In genomic region chr14:16249171-16249874, GRCm38 (mm10) we compare ENCODE assay signal across 8 mouse cellular contexts. TPM values are rescaled to one million over a fixed set of nuclear protein-coding genes. Genes with fewer than 3 reads are reported as not detected.
DNase-seq lines count a peak whose midpoint lies in the region; ATAC-seq and TF ChIP-seq lines count a peak whose summit lies in the region.

TSS of gene Ngly1 (plus strand) at chr14:16249280.
TSS of gene Oxsm (minus strand) at chr14:16249808.

- TF ChIP-seq POLR2A in cerebellum, adult 2 months (IDR thresholded peaks at IDR 0.05; ENCODE audit: borderline replicate concordance, insufficient read depth, low read length) = peak; percentile 95
- peak; percentile 99 for TF ChIP-seq POLR2A in olfactory bulb, adult 2 months (IDR thresholded peaks at IDR 0.05; ENCODE audit: insufficient read depth, low read depth, low read length)

- DNase-seq in ES-E14 (ENCODE audit: low read depth, low spot score) = peak; percentile 40
- DNase-seq in cerebellum, adult 2 months = peak; percentile 87 to 90
- peak; percentile 83 for DNase-seq in forebrain, postnatal 0 days
- DNase-seq in heart, postnatal 36 days = peak; percentile 89 to 95
- DNase-seq in layer of hippocampus, adult 8-10 months (ENCODE audit: low spot score in 2 of 2) = peak; percentile 48 to 71
- peak; percentile 75 to 77 for DNase-seq in thymus, adult 18-20 months

- peak within 1 kb of the TSS; percentile 73 for H3K9ac ChIP-seq in ES-E14 (ENCODE audit: insufficient read depth, low read depth, low read length, poor library complexity, severe bottlenecking)
- peak within 1 kb of the TSS; percentile 96 for H3K9ac ChIP-seq in forebrain, postnatal 0 days
- H3K9ac ChIP-seq in lung, embryonic 15.5 days = peak within 1 kb of the TSS; percentile 94

- no peaks in the 10 kb centered on the region for H3K9me3 ChIP-seq in ES-E14 (ENCODE audit: control insufficient read depth, insufficient read depth, low read depth, low read length)
- no peaks in the 10 kb centered on the region for H3K9me3 ChIP-seq in forebrain, postnatal 0 days (ENCODE audit: low read length)
- no peaks in the 10 kb centered on the region for H3K9me3 ChIP-seq in lung, embryonic 15.5 days

- intact Hi-C loops in heart, postnatal 36 days (cut with DNase I) = loop anchor here (2.0 to 5.0 kb wide), 3 partner anchors 117 to 323 kb away; no protein-coding TSS in a partner anchor

- in situ Hi-C loops in ES-E14 (cut with MboI; ENCODE audit: low sequenced_read_pairs in 2 of 2, unreplicated experiment in 2 of 2) = no loop called here

- H3K27me3 ChIP-seq in cerebellum, adult 2 months (ENCODE audit: control insufficient read depth, insufficient read depth, low read length) = no peaks in the 10 kb centered on the region
- no peaks in the 10 kb centered on the region for H3K27me3 ChIP-seq in forebrain, postnatal 0 days (ENCODE audit: insufficient read depth, low read length)
- no peaks in the 10 kb centered on the region for H3K27me3 ChIP-seq in lung, embryonic 15.5 days

- H3K27ac ChIP-seq in ES-E14 (ENCODE audit: insufficient read depth, low read depth, low read length, poor library complexity, severe bottlenecking) = no peak within 1 kb of the TSS
- H3K27ac ChIP-seq in cerebellum, adult 2 months (ENCODE audit: insufficient read depth, low read length) = peak within 1 kb of the TSS; percentile 94
- H3K27ac ChIP-seq in forebrain, postnatal 0 days (ENCODE audit: low read depth, low read length) = peak within 1 kb of the TSS; percentile 72
- peak within 1 kb of the TSS; percentile 84 for H3K27ac ChIP-seq in lung, embryonic 15.5 days
- peak within 1 kb of the TSS; percentile 68 for H3K27ac ChIP-seq in olfactory bulb, adult 2 months (ENCODE audit: insufficient read depth, low read depth, low read length)

- peak within 1 kb of the TSS; percentile 66 to 76 for H3K4me3 ChIP-seq in ES-E14 (ENCODE audit: insufficient read depth in 1 of 2, low read depth in 1 of 2, low read length in 2 of 2, poor library complexity in 1 of 2, severe bottlenecking in 1 of 2)
- H3K4me3 ChIP-seq in cerebellum, adult 2 months (replicated peaks; ENCODE audit: insufficient read depth, low read depth, low read length) = peak within 1 kb of the TSS; percentile 96
- H3K4me3 ChIP-seq in forebrain, postnatal 0 days (ENCODE audit: low read depth, low read length) = peak within 1 kb of the TSS; percentile 88
- peak within 1 kb of the TSS; percentile 66 for H3K4me3 ChIP-seq in lung, embryonic 15.5 days
- peak within 1 kb of the TSS; percentile 90 for H3K4me3 ChIP-seq in olfactory bulb, adult 2 months (ENCODE audit: insufficient read depth, low read depth, low read length)

- peak within 1 kb of the TSS; percentile 95 for H3K4me2 ChIP-seq in forebrain, postnatal 0 days (ENCODE audit: low read depth)
- peak within 1 kb of the TSS; percentile 79 for H3K4me2 ChIP-seq in lung, embryonic 15.5 days

- no peak for TF ChIP-seq CTCF in cerebellum, adult 2 months (IDR thresholded peaks at IDR 0.05; ENCODE audit: borderline replicate concordance, insufficient read depth, low read depth, low read length)
- no peak for TF ChIP-seq CTCF in forebrain, postnatal 0 days (IDR thresholded peaks at IDR 0.05; ENCODE audit: low read depth)
- TF ChIP-seq CTCF in olfactory bulb, adult 2 months (IDR thresholded peaks at IDR 0.05; ENCODE audit: insufficient read depth, low read depth, low read length) = no peak

- peak; percentile 98 for ATAC-seq in forebrain, postnatal 0 days
- ATAC-seq in lung, embryonic 15.5 days (ENCODE audit: borderline replicate concordance, extremely low read depth, low FRiP score, low TSS enrichment) = peak; percentile 99

- H3K4me1 ChIP-seq in ES-E14 (ENCODE audit: control insufficient read depth in 2 of 2, insufficient read depth in 2 of 2, low read length in 2 of 2, poor library complexity in 1 of 2) = no peaks in the 10 kb centered on the region
- H3K4me1 ChIP-seq in cerebellum, adult 2 months (ENCODE audit: control insufficient read depth, insufficient read depth, low read length) = peaks cover 1% of the 10 kb centered on the region; the same call in 1 of the 2 replicates
- H3K4me1 ChIP-seq in forebrain, postnatal 0 days (ENCODE audit: insufficient read depth) = peaks cover 10% of the 10 kb centered on the region
- H3K4me1 ChIP-seq in lung, embryonic 15.5 days = peaks cover 12% of the 10 kb centered on the region
- H3K4me1 ChIP-seq in olfactory bulb, adult 2 months (ENCODE audit: control insufficient read depth, insufficient read depth, low read length) = no peaks in the 10 kb centered on the region; the same call in 1 of the 2 replicates

- no peaks in the 10 kb centered on the region for H3K36me3 ChIP-seq in ES-E14 (ENCODE audit: control insufficient read depth, insufficient read depth, low read length, poor library complexity, severe bottlenecking)
- H3K36me3 ChIP-seq in forebrain, postnatal 0 days (ENCODE audit: insufficient read depth) = no peaks in the 10 kb centered on the region
- no peaks in the 10 kb centered on the region for H3K36me3 ChIP-seq in lung, embryonic 15.5 days

- under 1% methylated on average over 64 of the region's 65 CpGs for WGBS in cerebellum, adult 2 months
- WGBS in forebrain, postnatal 0 days = 2% methylated on average over 65 of the region's 65 CpGs
- WGBS in lung, embryonic 15.5 days = under 1% methylated on average over 61 of the region's 65 CpGs
- WGBS in olfactory bulb, adult 2 months = under 1% methylated on average over 64 of the region's 65 CpGs

TF ChIP-seq in ES-E14, 5 proteins besides CTCF, POLR2A, EP300 and RAD21:
- TF ChIP-seq ZC3H11A (IDR thresholded peaks at IDR 0.05; ENCODE audit: borderline replicate concordance, low read depth, low read length) (no peak), HCFC1 (IDR thresholded peaks at IDR 0.05; ENCODE audit: borderline replicate concordance, insufficient read depth, low read length) (no peak), MAFK (IDR thresholded peaks at IDR 0.05; ENCODE audit: insufficient read depth, low read depth, low read length) (peak; percentile 29; the same call in 1 of the 2 replicates), CHD2 (IDR thresholded peaks at IDR 0.05; ENCODE audit: low read depth, low read length) (no peak), ZNF384 (IDR thresholded peaks at IDR 0.05; ENCODE audit: low read depth, low read length) (no peak)

RNA-seq across cellular contexts. Expression of gene Ngly1, which starts in this region (rescaled TPM):
- total RNA-seq in ES-E14 (2012; rRNA removed) = 5.4 and 6.9 TPM in 2 replicates
- 21.4 and 23.7 TPM in 2 replicates for polyA plus RNA-seq in cerebellum, adult 2 months (2012; rRNA removed)
- total RNA-seq in forebrain, postnatal 0 days (2014; rRNA removed) = 25.5 and 25.6 TPM in 2 replicates
- polyA plus RNA-seq in forebrain, postnatal 0 days (2015; fragmentation: Nextera tagmentation; extraction: Ambion mirVana) = 21.2 and 22.9 TPM in 2 replicates
- total RNA-seq in heart, postnatal 36 days (2021) = 10 to 100 TPM; 36.7 to 37.1 TPM
- total RNA-seq in layer of hippocampus, adult 8-10 months (2022) = 10 to 100 TPM; 27.9 to 33.7 (median 32.1) TPM
- 33.9 and 35.5 TPM in 2 replicates for polyA plus RNA-seq in lung, embryonic 15.5 days (2015; fragmentation: Nextera tagmentation; extraction: Ambion mirVana)
- not detected in 2 replicates for polyA plus RNA-seq in olfactory bulb, adult 2 months (2012; ENCODE audit: insufficient read depth, insufficient read length, low replicate concordance, missing spikeins)

RNA-seq across cellular contexts. Expression of gene Oxsm, which starts in this region (rescaled TPM):
- total RNA-seq in ES-E14 (2012; rRNA removed) = 6.6 and 6.7 TPM in 2 replicates
- polyA plus RNA-seq in cerebellum, adult 2 months (2012; rRNA removed) = 6.0 and 7.2 TPM in 2 replicates
- total RNA-seq in forebrain, postnatal 0 days (2014; rRNA removed) = 4.2 and 4.3 TPM in 2 replicates
- 0.84 and 1.2 TPM in 2 replicates for polyA plus RNA-seq in forebrain, postnatal 0 days (2015; fragmentation: Nextera tagmentation; extraction: Ambion mirVana)
- 10 to 100 TPM; 22.0 to 22.9 TPM for total RNA-seq in heart, postnatal 36 days (2021)
- total RNA-seq in layer of hippocampus, adult 8-10 months (2022) = 10 to 100 TPM; 10.2 to 12.9 (median 12.1) TPM
- polyA plus RNA-seq in lung, embryonic 15.5 days (2015; fragmentation: Nextera tagmentation; extraction: Ambion mirVana) = 2.0 and 3.0 TPM in 2 replicates
- polyA plus RNA-seq in olfactory bulb, adult 2 months (2012; ENCODE audit: insufficient read depth, insufficient read length, low replicate concordance, missing spikeins) = not detected in 2 replicates

Comparison
In these comparisons a context has a peak if more than half of its experiments do, and no peak if none do; other contexts are left out.
1. RNA of gene Ngly1 (polyA plus RNA-seq): 33.9 to 35.5 TPM in lung, embryonic 15.5 days, 21.2 to 22.9 TPM in forebrain, postnatal 0 days and 21.4 to 23.7 TPM in cerebellum, adult 2 months; not detected in olfactory bulb, adult 2 months; every median in the first group is over 10 times any median in the second.
2. DNase-seq: peak in every context shown above with its lines; median percentile 92 in heart, postnatal 36 days; 88 in cerebellum, adult 2 months; 83 in forebrain, postnatal 0 days; 76 in thymus, adult 18-20 months; 60 in layer of hippocampus, adult 8-10 months; 40 in ES-E14.
3. Peak in every context shown above with its lines, with median percentiles within 50 percentile points of each other: H3K4me3 ChIP-seq and H3K9ac ChIP-seq.